Mouse (Mus musculus) stomach, postnatal 0 days (tissue): ENCODE data around the gene Lcn2. TPM values are rescaled to one million over a fixed set of nuclear protein-coding genes. Genes with fewer than 3 reads are reported as not detected.

ENCODE experiments used
- ATAC-seq: fragments of 200-750 bp; cut with Nextera tagmentation; 2 replicates; pipeline ENCODE4 v1.8.0; 2017; ENCODE audit not compliant: low FRiP score, low TSS enrichment
- DNase-seq: peaks from one replicate; pipeline ENCODE4 v3.0.0-alpha.2; 2016; ENCODE audit warnings: low spot score
- H3K27ac ChIP-seq: fragments of 300-500 bp; sonication (generic); replicated peaks from 2 replicates; pipeline ENCODE4 v1.5.1; 2014; ENCODE audit warnings: mild to moderate bottlenecking, control low read depth
- H3K27me3 ChIP-seq: fragments of 300-500 bp; sonication (generic); 2 replicates; pipeline ENCODE4 v1.6.1; 2014; ENCODE audit warnings: low read length; ENCODE audit not compliant: control insufficient read depth, insufficient read depth
- H3K36me3 ChIP-seq: fragments of 300-500 bp; sonication (generic); 2 replicates; pipeline ENCODE4 v1.6.1; 2014; ENCODE audit warnings: low read length, mixed read lengths; ENCODE audit not compliant: control insufficient read depth, insufficient read depth
- H3K4me1 ChIP-seq: fragments of 300-500 bp; sonication (generic); replicated peaks from 2 replicates; pipeline ENCODE4 v1.6.1; 2014; ENCODE audit warnings: antibody characterized with exemption; ENCODE audit not compliant: control insufficient read depth, insufficient read depth
- H3K4me2 ChIP-seq: fragments of 300-500 bp; sonication (generic); replicated peaks from 2 replicates; pipeline ENCODE4 v1.6.1; 2014; ENCODE audit warnings: low read depth, mild to moderate bottlenecking, control low read depth, moderate library complexity
- H3K4me3 ChIP-seq: fragments of 300-500 bp; sonication (generic); 2 replicates; pipeline ENCODE4 v1.5.1; 2014; ENCODE audit warnings: low read depth, low read length, control low read depth
- H3K9ac ChIP-seq: fragments of 300-500 bp; sonication (generic); 2 replicates; pipeline ENCODE4 v1.6.1; 2014; ENCODE audit warnings: mild to moderate bottlenecking, low read length, control low read depth, mixed read lengths
- H3K9me3 ChIP-seq: fragments of 300-500 bp; sonication (generic); 2 replicates; pipeline ENCODE4 v1.6.1; 2016; ENCODE audit warnings: low read length; ENCODE audit not compliant: control insufficient read depth
- CTCF ChIP-seq: IDR thresholded peaks from 2 replicates; pipeline ENCODE4 v1.5.1; 2016; ENCODE audit warnings: antibody characterized with exemption, low read depth, mild to moderate bottlenecking, moderate library complexity
- EP300 ChIP-seq: optimal IDR thresholded peaks from 2 replicates; pipeline ENCODE3; 2016; ENCODE audit warnings: antibody characterized with exemption
- WGBS: fragments of 180-500 bp; shearing (Covaris S2); extraction: QIAGEN DNeasy Blood & Tissue Kit; methylation state at CpG from one replicate; pipeline ENCODE4 v1.1.7; 2014; 5-methylcytosine and 5-hydroxymethylcytosine counted together
- polyA plus RNA-seq: library from polyadenylated mRNA; unstranded; fragments of >200 nt; fragmentation: Nextera tagmentation; extraction: Ambion mirVana; gene quantifications from 2 replicates; pipeline ENCODE4 v1.2.1, GENCODE M21; 2015

Lcn2 gene
- polyA plus RNA-seq, 1 experiment from 2014 or later = 1.8 TPM

GRCm38 (mm10) chr2:32428262-32428722 is 40.2 kb upstream of the Lcn2 start:
- Histone ChIP-seq H3K9me3 (no peaks in the 10 kb centered on the region), H3K27ac (peak overlapping the region; percentile 82), H3K9ac (no peak overlapping the region), H3K36me3 (no peaks in the 10 kb centered on the region), H3K27me3 (no peaks in the 10 kb centered on the region), H3K4me3 (no peak overlapping the region; the same call in 1 of the 2 replicates), H3K4me1 (peaks cover 4% of the 10 kb centered on the region), H3K4me2 (peak overlapping the region; percentile 34)
- TF ChIP-seq CTCF = no peak
- TF ChIP-seq EP300 = no peak
- WGBS = 21% methylated on average over 8 of the region's 8 CpGs
- DNase-seq (peak; percentile 85), ATAC-seq (peak; percentile 91)

- H3K27me3 ChIP-seq = no peaks in the 10 kb centered on the region
- DNase-seq (peak; percentile 55), ATAC-seq (peak; percentile 8; the same call in 1 of the 2 replicates)
- no peaks in the 10 kb centered on the region for H3K36me3 ChIP-seq
- no peak overlapping the region for H3K4me2 ChIP-seq
- peaks cover 8% of the 10 kb centered on the region for H3K4me1 ChIP-seq
- WGBS = 53% methylated on average over 5 of the region's 5 CpGs
- H3K27ac ChIP-seq = peak overlapping the region; percentile 82
- H3K9me3 ChIP-seq = no peaks in the 10 kb centered on the region
- peak; percentile 15; the same call in 1 of the 2 replicates for TF ChIP-seq CTCF
- no peak for TF ChIP-seq EP300
- H3K4me3 ChIP-seq = no peak overlapping the region
- no peak overlapping the region for H3K9ac ChIP-seq
Measured at GRCm38 (mm10) chr2:32427720-32428119, 39.7 kb upstream of the Lcn2 start.

- Histone ChIP-seq H3K27ac (peak overlapping the region; percentile 69; the same call in 1 of the 2 replicates), H3K4me2 (no peak overlapping the region), H3K4me1 (peaks cover 12% of the 10 kb centered on the region), H3K27me3 (no peaks in the 10 kb centered on the region), H3K9me3 (no peaks in the 10 kb centered on the region), H3K36me3 (no peaks in the 10 kb centered on the region), H3K9ac (no peak overlapping the region), H3K4me3 (no peak overlapping the region)
- ATAC-seq (no peak), DNase-seq (no peak)
- 90% methylated on average over 1 of the region's 1 CpGs for WGBS
- no peak for TF ChIP-seq EP300
- no peak for TF ChIP-seq CTCF
Measured at GRCm38 (mm10) chr2:32426141-32426540, 38.1 kb upstream of the Lcn2 start.

- 52% methylated on average over 5 of the region's 5 CpGs for WGBS
- no peak for DNase-seq
- Histone ChIP-seq H3K27me3 (no peaks in the 10 kb centered on the region), H3K4me1 (peaks cover 12% of the 10 kb centered on the region), H3K4me3 (no peak overlapping the region), H3K9me3 (no peaks in the 10 kb centered on the region), H3K36me3 (no peaks in the 10 kb centered on the region), H3K4me2 (no peak overlapping the region), H3K27ac (peak overlapping the region; percentile 93), H3K9ac (no peak overlapping the region)
- ATAC-seq = no peak; the same call in 1 of the 2 replicates
- TF ChIP-seq CTCF = no peak
- TF ChIP-seq EP300 = no peak
Measured at GRCm38 (mm10) chr2:32425568-32425967, 37.5 kb upstream of the Lcn2 start.

GRCm38 (mm10) chr2:32424796-32425195 is 36.7 kb upstream of the Lcn2 start:
- no peak overlapping the region for H3K4me3 ChIP-seq
- H3K4me2 ChIP-seq = no peak overlapping the region
- no peak for ATAC-seq
- no peaks in the 10 kb centered on the region for H3K27me3 ChIP-seq
- peaks cover 12% of the 10 kb centered on the region for H3K4me1 ChIP-seq
- peak overlapping the region; percentile 93 for H3K27ac ChIP-seq
- DNase-seq = no peak
- H3K9me3 ChIP-seq = no peaks in the 10 kb centered on the region
- H3K36me3 ChIP-seq = peaks cover 3% of the 10 kb centered on the region; the same call in 1 of the 2 replicates
- H3K9ac ChIP-seq = no peak overlapping the region; the same call in 1 of the 2 replicates
- TF ChIP-seq CTCF (no peak), EP300 (no peak)
- WGBS = 23% methylated on average over 3 of the region's 3 CpGs

- peak overlapping the region; percentile 93 for H3K27ac ChIP-seq
Measured at GRCm38 (mm10) chr2:32423481-32424331, 35.7 kb upstream of the Lcn2 start.

More at GRCm38 (mm10) chr2:32423481-32424331, 35.7 kb upstream of the Lcn2 start:
- Histone ChIP-seq H3K4me1 (peaks cover 9% of the 10 kb centered on the region), H3K27me3 (no peaks in the 10 kb centered on the region), H3K36me3 (peaks cover 9% of the 10 kb centered on the region), H3K4me2 (peak overlapping the region; percentile 72), H3K9ac (peak overlapping the region; percentile 54; the same call in 1 of the 2 replicates), H3K9me3 (no peaks in the 10 kb centered on the region), H3K4me3 (peak overlapping the region; percentile 43)
- 1% methylated on average over 14 of the region's 14 CpGs for WGBS
- TF ChIP-seq EP300 = peak; percentile 84
- TF ChIP-seq CTCF = peak; percentile 46
- DNase-seq = peak; percentile 80
- peak; percentile 85 for ATAC-seq
